Mouse (Mus musculus): Measurements from ENCODE around the gene Crebl2.

Gene Crebl2

DNA sequence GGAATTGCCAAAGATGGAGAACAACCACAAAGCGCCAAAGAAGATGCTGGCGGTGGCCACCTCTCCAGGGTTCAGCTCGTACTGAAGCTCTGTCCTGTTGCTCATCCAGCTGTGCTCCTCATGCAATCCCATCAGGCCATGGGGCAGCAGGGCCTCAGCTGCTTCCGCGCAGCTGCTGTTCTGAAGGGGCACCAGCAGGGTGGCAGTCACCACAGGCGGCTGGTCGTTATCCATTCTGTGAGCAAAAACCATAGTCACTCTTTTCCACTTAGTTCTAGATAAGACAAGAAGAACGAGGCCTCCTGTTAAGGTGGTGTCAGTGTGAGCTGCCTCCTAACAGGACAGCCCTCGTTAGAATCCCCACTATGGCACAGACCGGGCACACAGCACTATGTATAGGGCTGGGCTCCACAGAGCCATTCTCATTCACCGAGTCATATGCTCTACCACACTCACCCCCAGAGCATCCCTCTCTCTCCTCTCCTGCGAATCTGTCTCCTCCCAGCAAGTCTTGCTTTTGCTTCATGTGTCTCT is 40.3 kb downstream of the Crebl2 start:
- no peak for DNase-seq (ENCODE audit: extremely low read depth, insufficient read length, low spot score)

- no peak for DNase-seq (ENCODE audit: extremely low read depth, insufficient read length, low spot score)
Observed at GRCm38 (mm10) chr6:134870887-134871286, 40.9 kb downstream of the Crebl2 start.

DNA sequence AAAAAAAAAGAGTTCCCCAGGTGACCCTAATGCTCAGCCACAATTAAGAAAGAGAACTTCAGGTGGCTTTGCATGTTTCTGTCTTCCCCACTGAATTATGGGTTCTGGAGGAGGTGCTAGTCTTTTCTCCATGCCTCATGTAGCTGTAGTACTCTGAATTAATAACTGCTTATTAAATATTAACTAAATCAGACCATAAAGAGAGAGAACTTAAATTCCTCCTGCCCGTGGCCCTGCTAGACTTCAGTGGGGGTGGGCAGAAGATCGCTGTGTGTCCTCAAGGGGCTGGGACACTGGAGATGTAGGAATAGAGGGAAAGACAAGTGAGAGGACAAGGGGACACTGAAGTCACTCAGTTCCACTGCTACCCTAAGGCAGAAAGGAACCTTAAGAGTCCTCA is 42.3 kb downstream of the Crebl2 start:
- no peak for DNase-seq (ENCODE audit: extremely low read depth, insufficient read length, low spot score)

- no peak for DNase-seq (ENCODE audit: extremely low read depth, insufficient read length, low spot score)
Observed at GRCm38 (mm10) chr6:134873018-134873417, 43.1 kb downstream of the Crebl2 start.

GRCm38 (mm10) chr6:134876795-134877194 is 46.8 kb downstream of the Crebl2 start:
- no peak for DNase-seq (ENCODE audit: extremely low read depth, insufficient read length, low spot score)

DNA sequence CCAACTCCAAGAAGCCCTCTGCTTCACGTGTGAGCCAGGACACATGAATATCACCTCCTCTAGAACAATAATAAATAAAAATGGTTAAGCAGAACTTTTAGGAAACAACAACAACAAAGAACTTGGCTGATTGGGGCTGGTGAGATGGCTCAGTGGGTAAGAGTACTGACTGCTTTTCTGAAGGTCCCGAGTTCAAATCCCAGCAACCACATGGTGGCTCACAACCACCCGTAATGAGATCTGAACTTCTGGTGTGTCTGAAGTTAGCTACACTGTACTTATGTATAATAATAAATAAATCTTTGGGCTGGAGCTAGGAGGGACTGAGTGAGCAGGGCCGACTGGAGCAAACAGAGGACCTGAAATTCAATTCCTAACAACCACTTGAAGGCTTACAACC is 47.3 kb downstream of the Crebl2 start:
- DNase-seq (ENCODE audit: extremely low read depth, insufficient read length, low spot score): no peak

- DNase-seq (ENCODE audit: extremely low read depth, insufficient read length, low spot score): no peak
Observed at GRCm38 (mm10) chr6:134877892-134878291, 47.9 kb downstream of the Crebl2 start.

DNA sequence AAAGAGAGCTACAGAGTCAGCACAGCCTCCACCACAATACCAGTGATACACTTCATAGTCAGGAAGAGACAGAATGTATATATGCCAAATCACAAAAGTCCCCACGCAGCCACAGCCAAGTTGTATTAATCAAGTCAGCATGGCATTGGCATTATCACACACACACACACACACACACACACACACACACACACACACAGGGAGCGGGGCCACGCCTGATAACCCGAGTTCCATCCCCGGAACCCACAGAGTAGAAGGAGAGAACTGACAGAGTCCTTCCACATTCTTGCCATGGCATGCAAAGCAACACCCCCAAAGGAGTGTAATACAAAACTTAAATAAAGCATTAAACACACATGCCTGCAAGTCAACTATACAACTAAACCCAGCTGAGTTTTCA is 49.6 kb downstream of the Crebl2 start:
- no peak for DNase-seq (ENCODE audit: extremely low read depth, insufficient read length, low spot score)

DNA sequence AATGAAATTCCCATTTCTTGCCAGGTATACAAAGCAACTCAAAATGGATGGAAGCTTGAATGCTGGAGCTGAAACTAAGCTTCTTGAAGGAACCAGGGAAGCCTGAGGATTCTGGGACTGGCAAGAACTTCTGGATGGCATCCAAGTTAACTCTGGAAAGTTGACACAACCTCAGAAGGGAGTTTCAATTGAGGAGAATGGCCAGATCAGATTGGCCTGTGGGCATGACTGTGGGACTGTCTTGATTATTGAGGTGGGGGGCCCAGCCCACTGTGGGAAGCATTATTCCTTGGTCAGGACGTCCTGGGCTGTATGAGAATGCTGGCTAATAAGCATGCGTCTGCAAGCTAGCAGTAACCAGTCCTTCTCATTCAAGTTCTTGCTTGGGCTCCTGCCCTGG is 50.1 kb downstream of the Crebl2 start:
- DNase-seq (ENCODE audit: extremely low read depth, insufficient read length, low spot score): no peak

GRCm38 (mm10) chr6:134883661-134884060 is 53.7 kb downstream of the Crebl2 start:
- no peak for DNase-seq (ENCODE audit: extremely low read depth, insufficient read length, low spot score)

DNA sequence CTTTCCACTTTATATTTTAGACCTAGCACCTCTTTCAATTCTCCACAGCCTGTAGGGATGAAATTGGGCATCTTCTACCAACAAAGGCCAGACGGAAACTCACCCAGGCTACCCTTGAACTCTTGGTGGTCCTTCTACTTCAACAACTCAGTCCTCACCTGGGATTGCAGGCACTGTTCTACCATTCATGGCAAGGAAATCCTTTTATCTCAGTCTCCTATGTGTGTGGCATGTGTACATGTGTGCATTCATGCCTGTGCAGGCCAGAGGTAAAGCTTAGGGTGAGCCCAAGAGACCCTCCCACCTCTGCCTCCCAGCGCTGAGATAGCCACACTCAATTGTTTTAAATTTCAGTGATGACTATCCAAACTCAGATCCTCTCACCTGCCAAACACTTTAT is 55.6 kb downstream of the Crebl2 start:
- DNase-seq (ENCODE audit: extremely low read depth, insufficient read length, low spot score): no peak

DNA sequence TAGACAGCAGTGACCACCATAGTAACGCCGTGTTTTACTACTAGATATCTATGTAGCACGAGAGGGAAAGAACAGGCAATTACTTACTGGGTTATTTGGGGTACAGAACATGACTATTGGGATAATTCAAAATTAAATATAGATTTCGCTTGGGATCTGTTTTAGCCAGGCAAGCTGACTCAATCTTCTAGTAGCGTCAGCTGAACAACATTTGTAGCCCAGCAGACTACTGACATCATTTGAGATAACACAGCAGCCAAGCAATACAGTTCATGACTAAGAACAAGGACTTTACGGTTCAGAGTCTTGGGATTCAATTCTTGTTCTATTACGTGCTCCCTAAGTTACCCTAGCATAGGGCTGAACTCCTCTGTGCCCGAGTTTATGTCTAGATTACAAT is 56.5 kb downstream of the Crebl2 start:
- no peak for DNase-seq (ENCODE audit: extremely low read depth, insufficient read length, low spot score)

GRCm38 (mm10) chr6:134887008-134887407 is 57.1 kb downstream of the Crebl2 start:
- no peak for DNase-seq (ENCODE audit: extremely low read depth, insufficient read length, low spot score)

GRCm38 (mm10) chr6:134887711-134888449 is 57.9 kb downstream of the Crebl2 start:
- DNase-seq (ENCODE audit: extremely low read depth, insufficient read length, low spot score): no peak

GRCm38 (mm10) chr6:134888563-134889017 is 58.6 kb downstream of the Crebl2 start:
- DNase-seq (ENCODE audit: extremely low read depth, insufficient read length, low spot score): no peak

DNA sequence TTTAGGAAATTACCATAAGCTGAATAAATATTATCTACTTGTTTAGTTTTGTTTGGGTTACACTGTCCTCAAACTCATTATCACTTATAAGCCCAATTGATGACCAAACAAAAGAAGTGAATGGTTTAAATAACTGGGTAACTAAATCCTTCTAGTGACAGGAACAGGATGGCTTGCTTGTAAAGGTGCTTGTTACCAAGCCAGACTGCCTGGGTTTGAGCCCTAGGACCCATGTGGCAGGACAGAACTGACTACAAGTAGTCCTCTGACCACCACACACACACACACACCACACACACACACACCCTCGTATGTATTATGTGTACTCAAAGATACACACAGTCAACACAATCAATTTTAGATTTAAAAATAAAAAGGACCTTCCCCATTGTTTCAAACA is 59.8 kb downstream of the Crebl2 start:
- no peak for DNase-seq (ENCODE audit: extremely low read depth, insufficient read length, low spot score)

DNA sequence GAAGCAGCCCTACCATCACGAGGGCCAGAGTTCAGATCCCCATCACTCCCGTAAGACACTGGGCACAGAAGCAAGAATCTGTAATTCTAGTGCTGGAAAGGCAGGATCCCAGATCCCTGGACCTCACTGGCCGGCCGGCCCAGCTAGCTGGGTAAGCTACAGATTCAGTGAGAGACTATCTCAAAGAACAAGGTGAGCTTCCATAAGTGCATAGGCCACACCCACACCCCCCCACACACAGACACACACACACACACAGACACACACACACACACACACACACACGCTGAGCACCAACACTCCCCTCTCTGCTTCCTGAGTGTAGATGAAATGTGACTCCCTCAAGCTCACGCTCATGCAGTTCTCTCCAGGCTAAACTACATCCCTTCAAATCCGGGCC is 60.5 kb downstream of the Crebl2 start:
- no peak for DNase-seq (ENCODE audit: extremely low read depth, insufficient read length, low spot score)

GRCm38 (mm10) chr6:134896570-134897436 is 66.8 kb downstream of the Crebl2 start:
- DNase-seq (ENCODE audit: extremely low read depth, insufficient read length, low spot score): no peak

DNA sequence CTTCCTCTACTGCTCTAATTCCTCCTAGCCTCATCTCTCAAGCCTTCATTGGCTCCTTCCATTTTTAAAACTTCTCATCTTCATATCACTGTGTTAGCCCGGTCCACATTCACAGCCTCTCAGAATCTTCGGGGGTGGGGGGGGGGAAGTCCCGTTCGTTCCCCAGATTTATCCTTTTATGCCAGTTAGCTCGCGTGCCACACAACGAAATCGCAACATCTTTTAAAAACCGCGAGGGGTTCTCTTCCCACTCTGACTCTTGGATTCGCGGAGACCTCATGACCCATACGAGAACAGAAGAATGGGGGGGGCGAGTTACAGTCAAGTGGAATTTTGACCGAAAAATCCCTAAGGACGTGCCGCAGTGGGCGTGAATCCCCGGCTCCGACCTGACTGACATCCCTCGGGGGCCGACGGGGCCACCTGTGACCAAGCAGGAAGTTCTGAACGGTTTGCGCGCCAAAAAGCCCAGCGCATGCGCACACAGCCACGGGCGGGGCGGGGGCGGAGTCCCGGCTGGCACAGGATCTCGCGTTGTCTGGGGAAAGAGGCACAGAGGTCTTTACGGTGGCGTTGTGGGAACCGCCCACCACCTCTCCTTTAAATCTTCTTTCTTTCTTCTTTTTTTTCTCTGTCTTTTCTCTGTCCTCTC is 67.6 kb downstream of the Crebl2 start:
- DNase-seq (ENCODE audit: extremely low read depth, insufficient read length, low spot score): peak; percentile 100

DNA sequence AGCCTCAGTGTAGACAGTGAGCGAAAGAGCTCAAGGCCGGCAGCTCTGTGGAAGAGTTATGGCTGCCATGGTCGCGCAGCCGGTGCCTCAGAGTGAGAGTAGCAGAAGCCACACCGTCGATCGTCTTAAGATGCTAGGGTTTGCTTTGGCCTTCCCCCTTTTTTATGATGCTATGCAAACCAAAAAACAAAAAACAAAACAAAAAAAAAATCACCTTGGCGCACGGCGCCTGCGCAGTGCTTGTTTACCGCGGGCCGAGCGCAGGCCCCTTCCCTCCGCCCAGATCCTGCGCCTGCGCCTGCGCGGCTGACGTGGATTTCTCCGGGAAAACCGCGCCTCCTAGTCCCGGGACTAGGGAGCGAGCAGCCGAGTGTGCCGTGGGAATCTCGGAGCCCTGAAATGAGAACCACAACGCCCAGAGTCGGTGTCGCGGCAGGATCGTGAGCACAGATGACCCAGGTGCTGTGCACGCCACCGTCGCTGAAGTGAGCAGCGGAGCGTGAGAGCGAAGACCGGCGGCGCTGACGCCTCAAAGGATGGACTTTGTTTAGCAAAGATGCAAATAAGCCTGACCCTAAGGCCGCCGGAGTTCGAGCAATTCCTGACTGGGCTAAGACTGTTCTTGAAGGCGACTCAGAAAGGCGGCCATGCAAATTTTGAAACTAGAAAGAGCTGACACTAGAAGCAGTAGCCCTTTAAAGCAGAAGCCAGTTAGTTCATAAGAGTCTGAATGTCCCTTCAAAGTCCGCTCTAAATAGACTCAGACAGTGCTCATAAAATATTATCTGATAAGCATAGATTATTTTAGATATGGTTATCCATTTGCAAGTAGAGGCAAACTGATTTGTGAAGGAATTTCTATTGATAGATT is 68.4 kb downstream of the Crebl2 start, which contains the start of gene Gpr19:
Gpr19 (minus strand) TSS at position 484 of the 871 bp plus-strand sequence.
- DNase-seq (ENCODE audit: extremely low read depth, insufficient read length, low spot score): peak; percentile 98
